Mouse (Mus musculus): ENCODE measurements around the gene Olfr111. TPM values are rescaled to one million over a fixed set of nuclear protein-coding genes. Genes with fewer than 3 reads are reported as not detected.

Olfr111 gene
- polyA plus RNA-seq, 1 experiment from 2014 or later, result not detected

DNA sequence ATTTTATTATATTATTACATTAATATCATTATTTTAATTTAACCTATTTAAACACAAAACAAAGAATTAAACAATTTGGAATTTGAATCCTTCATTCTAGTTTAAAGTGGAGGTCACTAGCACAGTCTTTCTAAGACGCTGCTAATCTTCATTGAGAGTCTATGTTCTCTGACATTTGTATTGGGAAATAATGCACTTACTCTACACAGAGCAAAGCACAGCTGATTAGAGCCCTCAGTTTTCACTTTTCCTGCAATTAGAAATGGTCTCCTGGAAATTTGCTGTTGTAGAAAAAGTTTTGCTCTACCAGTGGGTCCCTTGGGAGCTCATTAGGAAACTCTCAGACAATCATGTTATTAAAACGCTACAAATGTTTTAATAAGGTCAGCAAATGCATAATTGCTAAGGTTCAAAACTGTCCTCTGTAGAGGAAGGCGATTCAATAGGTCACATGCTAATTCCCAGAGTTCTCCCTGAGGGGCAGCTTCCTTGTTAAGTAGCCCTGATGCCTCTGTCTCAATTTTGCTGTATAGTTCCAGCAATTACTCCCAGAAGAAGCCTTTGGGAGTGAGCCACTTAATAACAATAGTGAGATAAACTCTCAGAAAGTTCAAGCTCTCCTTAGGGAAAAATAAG lies 36.1 kb downstream of the Olfr111 start:
- peak; percentile 76 for ATAC-seq

DNA sequence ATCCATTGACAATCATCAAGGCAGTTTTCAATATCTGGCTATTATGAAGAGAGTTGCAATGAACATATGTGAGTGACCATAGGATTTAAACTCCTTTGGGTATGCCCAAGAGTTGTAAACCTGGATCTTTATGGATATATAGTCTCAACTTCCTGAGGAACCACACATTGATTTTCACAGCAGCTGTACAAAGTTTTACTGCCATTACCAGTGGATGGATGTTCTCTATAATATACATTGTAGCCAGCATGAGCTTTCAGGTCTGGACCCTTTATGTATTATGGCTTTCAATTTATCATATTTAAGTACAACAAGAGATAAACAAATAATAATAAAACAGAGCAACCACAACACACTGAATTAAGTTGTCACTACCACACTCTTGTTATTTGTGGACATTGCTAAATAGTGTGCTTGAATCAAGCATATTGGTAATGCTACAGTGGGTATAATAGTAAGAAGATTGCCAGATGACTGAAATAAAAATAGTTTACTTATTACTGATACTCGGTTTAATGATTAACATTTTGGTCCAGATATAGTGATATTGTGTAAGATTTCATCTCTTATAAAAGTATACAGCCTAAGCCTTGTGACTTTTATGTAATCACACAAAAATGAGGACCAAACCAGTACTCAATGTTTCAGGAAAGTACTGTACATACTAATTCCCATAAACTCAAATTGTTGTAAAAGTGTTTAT lies 51.2 kb downstream of the Olfr111 start:
- Histone ChIP-seq H3K9me3 (ENCODE audit: control insufficient read depth, low read length) (no peaks in the 10 kb centered on the region), H3K9ac (ENCODE audit: low read depth, low read length) (no peak overlapping the region), H3K27ac (ENCODE audit: low read depth, low read length) (no peak overlapping the region), H3K4me3 (ENCODE audit: low read length) (no peak overlapping the region), H3K36me3 (ENCODE audit: control insufficient read depth, insufficient read depth, low read length) (no peaks in the 10 kb centered on the region), H3K4me1 (ENCODE audit: control insufficient read depth, insufficient read depth, low read depth, low read length) (no peaks in the 10 kb centered on the region), H3K4me2 (ENCODE audit: low read length) (no peak overlapping the region), H3K27me3 (replicated peaks; ENCODE audit: control insufficient read depth, insufficient read depth, low read length) (no peaks in the 10 kb centered on the region)
- 59% methylated on average over 1 of the region's 1 CpGs for WGBS
- no peak for ATAC-seq

More for the DNA sequence above, 36.1 kb downstream of the Olfr111 start:
- Histone ChIP-seq H3K4me1 (ENCODE audit: control insufficient read depth, insufficient read depth, low read depth, low read length) (no peaks in the 10 kb centered on the region), H3K36me3 (ENCODE audit: control insufficient read depth, insufficient read depth, low read length) (no peaks in the 10 kb centered on the region), H3K9me3 (ENCODE audit: control insufficient read depth, low read length) (no peaks in the 10 kb centered on the region), H3K27ac (ENCODE audit: low read depth, low read length) (no peak overlapping the region), H3K4me3 (ENCODE audit: low read length) (no peak overlapping the region), H3K9ac (ENCODE audit: low read depth, low read length) (no peak overlapping the region), H3K27me3 (replicated peaks; ENCODE audit: control insufficient read depth, insufficient read depth, low read length) (no peaks in the 10 kb centered on the region), H3K4me2 (ENCODE audit: low read length) (no peak overlapping the region)
- WGBS, result 60% methylated on average over 3 of the region's 3 CpGs

DNA sequence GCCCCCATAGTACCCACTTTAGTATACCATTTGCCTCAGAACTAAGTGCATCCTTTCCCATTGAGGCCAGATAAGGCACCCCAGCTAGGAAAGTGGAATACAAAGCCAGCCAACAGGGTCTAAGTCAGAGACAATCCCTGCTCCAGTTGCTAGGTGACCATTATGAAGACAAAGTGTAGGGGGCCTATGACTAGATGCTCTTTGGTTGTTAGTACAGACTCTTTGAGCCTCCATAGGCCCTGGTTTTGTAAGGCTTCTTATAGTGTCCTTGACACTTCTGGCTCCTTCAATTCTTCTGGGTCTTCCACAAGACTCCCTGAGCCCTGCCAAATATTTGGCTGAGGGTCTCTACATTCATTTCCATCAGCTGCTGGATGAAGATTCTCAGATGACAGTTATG lies 61.5 kb downstream of the Olfr111 start, which contains the start of gene Olfr112:
Gene Olfr112 (minus strand): TSS at position 101 of the 400 bp plus-strand sequence.
- no peaks in the 10 kb centered on the region for H3K4me1 ChIP-seq (ENCODE audit: control insufficient read depth, insufficient read depth, low read depth, low read length)
- no peak for ATAC-seq
- H3K27ac ChIP-seq (ENCODE audit: low read depth, low read length), result no peak within 1 kb of the TSS

GRCm38 (mm10) chr17:37577563-37577962 lies 69.7 kb downstream of the Olfr111 start, which contains the start of gene Olfr113:
Olfr113 (minus strand) TSS chr17:37577663.
- ATAC-seq, result no peak

More for the DNA sequence above, 61.5 kb downstream of the Olfr111 start, which contains the start of gene Olfr112:
- Histone ChIP-seq H3K9me3 (ENCODE audit: control insufficient read depth, low read length) (no peaks in the 10 kb centered on the region), H3K4me3 (ENCODE audit: low read length) (no peak within 1 kb of the TSS), H3K4me2 (ENCODE audit: low read length) (no peak within 1 kb of the TSS), H3K9ac (ENCODE audit: low read depth, low read length) (no peak within 1 kb of the TSS), H3K27me3 (replicated peaks; ENCODE audit: control insufficient read depth, insufficient read depth, low read length) (no peaks in the 10 kb centered on the region), H3K36me3 (ENCODE audit: control insufficient read depth, insufficient read depth, low read length) (no peaks in the 10 kb centered on the region)

More at GRCm38 (mm10) chr17:37577563-37577962, 69.7 kb downstream of the Olfr111 start, which contains the start of gene Olfr113:
- Histone ChIP-seq H3K9ac (ENCODE audit: low read depth, low read length) (no peak within 1 kb of the TSS), H3K27me3 (replicated peaks; ENCODE audit: control insufficient read depth, insufficient read depth, low read length) (no peaks in the 10 kb centered on the region), H3K4me3 (ENCODE audit: low read length) (no peak within 1 kb of the TSS), H3K4me2 (ENCODE audit: low read length) (no peak within 1 kb of the TSS), H3K27ac (ENCODE audit: low read depth, low read length) (no peak within 1 kb of the TSS), H3K9me3 (ENCODE audit: control insufficient read depth, low read length) (no peaks in the 10 kb centered on the region), H3K36me3 (ENCODE audit: control insufficient read depth, insufficient read depth, low read length) (no peaks in the 10 kb centered on the region), H3K4me1 (ENCODE audit: control insufficient read depth, insufficient read depth, low read depth, low read length) (no peaks in the 10 kb centered on the region)

Other genes with a start within 250 kb of the Olfr111 start
- not detected in 2 replicates for gene Olfr98, start 244.3 kb upstream of the Olfr111 start, polyA plus RNA-seq (2015; fragmentation: Nextera tagmentation; extraction: Ambion mirVana)
- gene H2-M3, start 237.8 kb upstream of the Olfr111 start, polyA plus RNA-seq (2015; fragmentation: Nextera tagmentation; extraction: Ambion mirVana), result 1.5 and 1.6 TPM in 2 replicates
- not detected in 2 replicates for gene Olfr99, start 224.6 kb upstream of the Olfr111 start, polyA plus RNA-seq (2015; fragmentation: Nextera tagmentation; extraction: Ambion mirVana)
- not detected in 2 replicates for gene Olfr101, start 203.7 kb upstream of the Olfr111 start, polyA plus RNA-seq (2015; fragmentation: Nextera tagmentation; extraction: Ambion mirVana)
- not detected in 2 replicates for gene Olfr102, start 191.0 kb upstream of the Olfr111 start, polyA plus RNA-seq (2015; fragmentation: Nextera tagmentation; extraction: Ambion mirVana)
- not detected in 2 replicates for gene Olfr103, start 168.3 kb upstream of the Olfr111 start, polyA plus RNA-seq (2015; fragmentation: Nextera tagmentation; extraction: Ambion mirVana)
- not detected in 2 replicates for gene Olfr104-ps, start 148.4 kb upstream of the Olfr111 start, polyA plus RNA-seq (2015; fragmentation: Nextera tagmentation; extraction: Ambion mirVana)
- gene Olfr105-ps, start 129.0 kb upstream of the Olfr111 start, polyA plus RNA-seq (2015; fragmentation: Nextera tagmentation; extraction: Ambion mirVana), result not detected in 2 replicates
- gene Olfr106-ps, start 117.6 kb upstream of the Olfr111 start, polyA plus RNA-seq (2015; fragmentation: Nextera tagmentation; extraction: Ambion mirVana), result not detected in 2 replicates
- gene Olfr107, start 108.8 kb upstream of the Olfr111 start, polyA plus RNA-seq (2015; fragmentation: Nextera tagmentation; extraction: Ambion mirVana), result not detected in 2 replicates
- gene Olfr108, start 62.5 kb upstream of the Olfr111 start, polyA plus RNA-seq (2015; fragmentation: Nextera tagmentation; extraction: Ambion mirVana), result not detected in 2 replicates
- not detected in 2 replicates for gene Olfr109, start 49.1 kb upstream of the Olfr111 start, polyA plus RNA-seq (2015; fragmentation: Nextera tagmentation; extraction: Ambion mirVana)
- not detected in 2 replicates for gene H2-M2, start 24.5 kb upstream of the Olfr111 start, polyA plus RNA-seq (2015; fragmentation: Nextera tagmentation; extraction: Ambion mirVana)
- gene Olfr110, start 15.6 kb upstream of the Olfr111 start, polyA plus RNA-seq (2015; fragmentation: Nextera tagmentation; extraction: Ambion mirVana), result not detected in 2 replicates
- gene Olfr112, start 61.4 kb downstream of the Olfr111 start, polyA plus RNA-seq (2015; fragmentation: Nextera tagmentation; extraction: Ambion mirVana), result not detected in 2 replicates
- not detected in 2 replicates for gene Olfr113, start 69.6 kb downstream of the Olfr111 start, polyA plus RNA-seq (2015; fragmentation: Nextera tagmentation; extraction: Ambion mirVana)
- not detected in 2 replicates for gene Olfr114, start 84.7 kb downstream of the Olfr111 start, polyA plus RNA-seq (2015; fragmentation: Nextera tagmentation; extraction: Ambion mirVana)
- gene Olfr115, start 119.1 kb downstream of the Olfr111 start, polyA plus RNA-seq (2015; fragmentation: Nextera tagmentation; extraction: Ambion mirVana), result not detected in 2 replicates
- gene Olfr116, start 119.2 kb downstream of the Olfr111 start, polyA plus RNA-seq (2015; fragmentation: Nextera tagmentation; extraction: Ambion mirVana), result not detected in 2 replicates
- not detected in 2 replicates for gene Olfr117, start 155.8 kb downstream of the Olfr111 start, polyA plus RNA-seq (2015; fragmentation: Nextera tagmentation; extraction: Ambion mirVana)
- gene Olfr118, start 159.0 kb downstream of the Olfr111 start, polyA plus RNA-seq (2015; fragmentation: Nextera tagmentation; extraction: Ambion mirVana), result not detected in 2 replicates
- not detected in 2 replicates for gene Olfr119, start 188.5 kb downstream of the Olfr111 start, polyA plus RNA-seq (2015; fragmentation: Nextera tagmentation; extraction: Ambion mirVana)
- gene Olfr120, start 213.8 kb downstream of the Olfr111 start, polyA plus RNA-seq (2015; fragmentation: Nextera tagmentation; extraction: Ambion mirVana), result not detected in 2 replicates
- gene Olfr121, start 240.8 kb downstream of the Olfr111 start, polyA plus RNA-seq (2015; fragmentation: Nextera tagmentation; extraction: Ambion mirVana), result not detected in 2 replicates

All from hindbrain, embryonic 16.5 days (tissue).